Mouse (Mus musculus): Measurements from ENCODE around the gene Slc4a5. TPM values are rescaled to one million over a fixed set of nuclear protein-coding genes. Genes with fewer than 3 reads are reported as not detected.

The Slc4a5 gene
- polyA plus RNA-seq (2015; fragmentation: Nextera tagmentation; extraction: Ambion mirVana): 0.30 and 0.60 TPM in 2 replicates

- H3K9me3 ChIP-seq (replicated peaks; ENCODE audit: control insufficient read depth, low read length): no peaks in the 10 kb centered on the region
- no peak within 1 kb of the TSS for H3K4me3 ChIP-seq (replicated peaks; ENCODE audit: low read length)
- H3K4me2 ChIP-seq (ENCODE audit: low read depth, low read length): no peak within 1 kb of the TSS
- H3K9ac ChIP-seq (ENCODE audit: low read length): no peak within 1 kb of the TSS
- H3K27ac ChIP-seq (ENCODE audit: low read length): no peak within 1 kb of the TSS
- H3K36me3 ChIP-seq (ENCODE audit: control insufficient read depth, insufficient read depth, low read length): no peaks in the 10 kb centered on the region
- no peaks in the 10 kb centered on the region for H3K27me3 ChIP-seq (ENCODE audit: control insufficient read depth, insufficient read depth, low read length)
- 44% methylated on average over 3 of the region's 3 CpGs for WGBS
- ATAC-seq (ENCODE audit: insufficient read depth, low FRiP score): peak; percentile 44; the same call in 1 of the 2 replicates
- no peaks in the 10 kb centered on the region for H3K4me1 ChIP-seq (ENCODE audit: control insufficient read depth, insufficient read depth, low read length)
These were observed at the start of gene Slc4a5 for GRCm38 (mm10) chr6:83219814-83220213. Gene Slc4a5 (plus strand): TSS chr6:83219828.

GRCm38 (mm10) chr6:83169872-83170271 is 49.8 kb upstream of the Slc4a5 start:
- H3K4me1 ChIP-seq (ENCODE audit: control insufficient read depth, insufficient read depth, low read length): peaks cover 9% of the 10 kb centered on the region
- WGBS: 75% methylated on average over 5 of the region's 5 CpGs
- no peak for ATAC-seq (ENCODE audit: insufficient read depth, low FRiP score)
- no peak overlapping the region for H3K27ac ChIP-seq (ENCODE audit: low read length)
- H3K9me3 ChIP-seq (replicated peaks; ENCODE audit: control insufficient read depth, low read length): no peaks in the 10 kb centered on the region
- no peaks in the 10 kb centered on the region for H3K27me3 ChIP-seq (ENCODE audit: control insufficient read depth, insufficient read depth, low read length)
- H3K9ac ChIP-seq (ENCODE audit: low read length): no peak overlapping the region
- H3K4me3 ChIP-seq (replicated peaks; ENCODE audit: low read length): no peak overlapping the region
- no peaks in the 10 kb centered on the region for H3K36me3 ChIP-seq (ENCODE audit: control insufficient read depth, insufficient read depth, low read length)
- no peak overlapping the region for H3K4me2 ChIP-seq (ENCODE audit: low read depth, low read length)

- no peak overlapping the region for H3K27ac ChIP-seq (ENCODE audit: low read length)
- no peaks in the 10 kb centered on the region for H3K36me3 ChIP-seq (ENCODE audit: control insufficient read depth, insufficient read depth, low read length)
- H3K9ac ChIP-seq (ENCODE audit: low read length): no peak overlapping the region
- no peak overlapping the region for H3K4me3 ChIP-seq (replicated peaks; ENCODE audit: low read length)
- no peaks in the 10 kb centered on the region for H3K9me3 ChIP-seq (replicated peaks; ENCODE audit: control insufficient read depth, low read length)
- ATAC-seq (ENCODE audit: insufficient read depth, low FRiP score): no peak
- no peaks in the 10 kb centered on the region for H3K27me3 ChIP-seq (ENCODE audit: control insufficient read depth, insufficient read depth, low read length)
- H3K4me1 ChIP-seq (ENCODE audit: control insufficient read depth, insufficient read depth, low read length): peaks cover 6% of the 10 kb centered on the region; the same call in 1 of the 2 replicates
- WGBS: 77% methylated on average over 5 of the region's 5 CpGs
- no peak overlapping the region for H3K4me2 ChIP-seq (ENCODE audit: low read depth, low read length)
These were observed 48.6 kb upstream of the Slc4a5 start for GRCm38 (mm10) chr6:83171063-83171462.

GRCm38 (mm10) chr6:83172240-83172920 is 47.2 kb upstream of the Slc4a5 start:
- H3K4me1 ChIP-seq (ENCODE audit: control insufficient read depth, insufficient read depth, low read length): no peaks in the 10 kb centered on the region; the same call in 1 of the 2 replicates
- no peaks in the 10 kb centered on the region for H3K9me3 ChIP-seq (replicated peaks; ENCODE audit: control insufficient read depth, low read length)
- WGBS: 66% methylated on average over 9 of the region's 9 CpGs
- H3K4me2 ChIP-seq (ENCODE audit: low read depth, low read length): no peak overlapping the region
- H3K27me3 ChIP-seq (ENCODE audit: control insufficient read depth, insufficient read depth, low read length): no peaks in the 10 kb centered on the region
- no peaks in the 10 kb centered on the region for H3K36me3 ChIP-seq (ENCODE audit: control insufficient read depth, insufficient read depth, low read length)
- no peak overlapping the region for H3K4me3 ChIP-seq (replicated peaks; ENCODE audit: low read length)
- no peak for ATAC-seq (ENCODE audit: insufficient read depth, low FRiP score)
- H3K9ac ChIP-seq (ENCODE audit: low read length): no peak overlapping the region
- H3K27ac ChIP-seq (ENCODE audit: low read length): no peak overlapping the region

GRCm38 (mm10) chr6:83175996-83176395 is 43.6 kb upstream of the Slc4a5 start:
- no peak overlapping the region for H3K4me2 ChIP-seq (ENCODE audit: low read depth, low read length)
- H3K4me1 ChIP-seq (ENCODE audit: control insufficient read depth, insufficient read depth, low read length): peaks cover 8% of the 10 kb centered on the region
- no peak overlapping the region for H3K9ac ChIP-seq (ENCODE audit: low read length)
- H3K36me3 ChIP-seq (ENCODE audit: control insufficient read depth, insufficient read depth, low read length): no peaks in the 10 kb centered on the region
- no peak overlapping the region for H3K4me3 ChIP-seq (replicated peaks; ENCODE audit: low read length)
- no peak for ATAC-seq (ENCODE audit: insufficient read depth, low FRiP score)
- 82% methylated on average over 8 of the region's 8 CpGs for WGBS
- H3K9me3 ChIP-seq (replicated peaks; ENCODE audit: control insufficient read depth, low read length): no peaks in the 10 kb centered on the region
- no peak overlapping the region for H3K27ac ChIP-seq (ENCODE audit: low read length)
- no peaks in the 10 kb centered on the region for H3K27me3 ChIP-seq (ENCODE audit: control insufficient read depth, insufficient read depth, low read length)

GRCm38 (mm10) chr6:83179390-83180117 is 40.1 kb upstream of the Slc4a5 start:
- Histone ChIP-seq H3K9ac (ENCODE audit: low read length) (peak overlapping the region; percentile 61), H3K36me3 (ENCODE audit: control insufficient read depth, insufficient read depth, low read length) (no peaks in the 10 kb centered on the region), H3K4me1 (ENCODE audit: control insufficient read depth, insufficient read depth, low read length) (peaks cover 8% of the 10 kb centered on the region), H3K4me2 (ENCODE audit: low read depth, low read length) (peak overlapping the region; percentile 51), H3K27ac (ENCODE audit: low read length) (no peak overlapping the region), H3K4me3 (replicated peaks; ENCODE audit: low read length) (peak overlapping the region; percentile 22), H3K9me3 (replicated peaks; ENCODE audit: control insufficient read depth, low read length) (no peaks in the 10 kb centered on the region), H3K27me3 (ENCODE audit: control insufficient read depth, insufficient read depth, low read length) (no peaks in the 10 kb centered on the region)
- WGBS: 31% methylated on average over 12 of the region's 12 CpGs
- ATAC-seq (ENCODE audit: insufficient read depth, low FRiP score): peak; percentile 72; the same call in 1 of the 2 replicates

GRCm38 (mm10) chr6:83180605-83181004 is 39.0 kb upstream of the Slc4a5 start:
- no peak overlapping the region for H3K27ac ChIP-seq (ENCODE audit: low read length)
- no peaks in the 10 kb centered on the region for H3K27me3 ChIP-seq (ENCODE audit: control insufficient read depth, insufficient read depth, low read length)
- no peak for ATAC-seq (ENCODE audit: insufficient read depth, low FRiP score)
- H3K4me1 ChIP-seq (ENCODE audit: control insufficient read depth, insufficient read depth, low read length): peaks cover 9% of the 10 kb centered on the region
- no peaks in the 10 kb centered on the region for H3K9me3 ChIP-seq (replicated peaks; ENCODE audit: control insufficient read depth, low read length)
- H3K4me3 ChIP-seq (replicated peaks; ENCODE audit: low read length): no peak overlapping the region
- H3K36me3 ChIP-seq (ENCODE audit: control insufficient read depth, insufficient read depth, low read length): no peaks in the 10 kb centered on the region
- 80% methylated on average over 6 of the region's 6 CpGs for WGBS
- no peak overlapping the region for H3K9ac ChIP-seq (ENCODE audit: low read length)
- H3K4me2 ChIP-seq (ENCODE audit: low read depth, low read length): no peak overlapping the region

GRCm38 (mm10) chr6:83184858-83185435 is 34.7 kb upstream of the Slc4a5 start:
- Histone ChIP-seq H3K9me3 (replicated peaks; ENCODE audit: control insufficient read depth, low read length) (no peaks in the 10 kb centered on the region), H3K27ac (ENCODE audit: low read length) (no peak overlapping the region), H3K4me3 (replicated peaks; ENCODE audit: low read length) (no peak overlapping the region), H3K36me3 (ENCODE audit: control insufficient read depth, insufficient read depth, low read length) (peaks cover 3% of the 10 kb centered on the region; the same call in 1 of the 2 replicates), H3K4me2 (ENCODE audit: low read depth, low read length) (no peak overlapping the region), H3K27me3 (ENCODE audit: control insufficient read depth, insufficient read depth, low read length) (no peaks in the 10 kb centered on the region), H3K9ac (ENCODE audit: low read length) (no peak overlapping the region), H3K4me1 (ENCODE audit: control insufficient read depth, insufficient read depth, low read length) (0 out of 2 replicates have a peak, but pooled peaks cover 6% of the 10 kb centered on the region)
- ATAC-seq (ENCODE audit: insufficient read depth, low FRiP score): no peak
- 87% methylated on average over 3 of the region's 3 CpGs for WGBS

Data from stomach, embryonic 16.5 days (tissue).